Mouse (Mus musculus) brain, adult 2 months (tissue): ENCODE results near the gene Soat1.
"Not testable (repeated sequence)": the region's sequence is repeated elsewhere in the genome, so short reads cannot be mapped to it uniquely, and the experiment has no call there.

Experiments
- DNase-seq: peaks from one replicate; pipeline ENCODE4 v3.0.0; 2011; ENCODE audit warnings: low read depth, low spot score

Gene Soat1

GRCm38 (mm10) chr1:156425746-156426145 lies 48.4 kb downstream of the Soat1 start:
- no peak for DNase-seq

DNA sequence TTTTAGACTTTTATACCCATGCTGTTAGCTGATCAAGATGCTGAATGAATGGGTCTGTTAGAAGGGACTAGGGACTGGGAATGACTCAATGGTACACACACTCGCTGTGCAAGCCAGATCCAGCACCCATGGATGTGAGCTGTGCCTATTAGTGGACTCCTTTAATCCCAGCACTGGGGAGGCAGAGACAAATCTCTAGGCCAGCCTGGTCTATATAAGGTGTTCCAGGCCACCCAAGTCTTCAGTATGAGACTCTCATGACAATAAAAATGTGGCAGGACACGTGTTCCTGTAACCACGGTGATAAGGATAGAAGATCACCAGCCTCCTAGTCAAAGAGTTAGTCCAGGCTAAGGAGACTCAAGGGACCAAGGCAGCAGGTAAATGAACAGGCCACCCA lies 50.1 kb downstream of the Soat1 start:
- DNase-seq = no peak

DNA sequence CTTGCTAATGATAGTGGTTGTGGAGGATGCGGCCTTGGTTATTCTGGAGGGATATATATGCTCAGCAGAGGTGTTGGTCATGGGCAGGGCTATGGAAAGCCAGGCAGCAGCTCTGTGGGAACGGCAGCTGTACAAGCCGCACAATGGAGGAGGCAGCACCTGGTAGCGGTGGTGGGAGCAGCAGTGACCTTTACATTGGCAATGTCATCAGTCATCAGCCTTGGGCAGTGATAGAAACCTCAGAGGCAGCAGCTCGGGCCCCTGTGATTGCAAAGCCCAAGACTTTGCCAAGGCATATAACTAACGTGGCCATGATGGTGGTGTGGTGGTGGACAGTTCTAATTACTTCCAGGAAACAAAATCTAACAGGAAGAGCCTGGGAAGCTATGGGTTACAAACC lies 50.6 kb downstream of the Soat1 start:
- no peak for DNase-seq

DNA sequence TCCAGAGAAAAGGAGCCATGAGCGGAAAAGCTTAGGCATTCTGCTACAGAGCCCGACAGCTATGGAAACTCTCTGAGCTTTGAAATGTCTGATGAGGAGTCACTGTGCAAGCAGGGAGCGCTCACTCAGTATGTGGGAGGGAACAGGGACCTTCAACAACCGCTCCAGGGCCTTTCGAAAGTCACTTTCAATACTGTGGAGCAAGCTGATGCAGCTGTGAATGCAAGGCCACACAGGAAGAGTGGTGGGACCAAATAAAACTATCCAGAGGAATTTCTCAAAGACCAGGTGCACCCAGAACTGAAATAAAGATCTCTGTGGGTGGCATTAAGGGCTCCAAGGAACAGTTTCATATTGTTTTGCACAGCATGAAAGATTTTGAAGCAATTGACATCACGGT lies 51.3 kb downstream of the Soat1 start:
- DNase-seq = no peak

GRCm38 (mm10) chr1:156420671-156421297 lies 53.3 kb downstream of the Soat1 start, which contains the start of gene Axdnd1:
Gene Axdnd1, minus strand, starts transcription at chr1:156421159.
- peak; percentile 90 for DNase-seq

GRCm38 (mm10) chr1:156418170-156418569 lies 56.0 kb downstream of the Soat1 start:
- peak; percentile 56 for DNase-seq

- DNase-seq = no peak
Measured at GRCm38 (mm10) chr1:156408521-156408920, 65.6 kb downstream of the Soat1 start.

DNA sequence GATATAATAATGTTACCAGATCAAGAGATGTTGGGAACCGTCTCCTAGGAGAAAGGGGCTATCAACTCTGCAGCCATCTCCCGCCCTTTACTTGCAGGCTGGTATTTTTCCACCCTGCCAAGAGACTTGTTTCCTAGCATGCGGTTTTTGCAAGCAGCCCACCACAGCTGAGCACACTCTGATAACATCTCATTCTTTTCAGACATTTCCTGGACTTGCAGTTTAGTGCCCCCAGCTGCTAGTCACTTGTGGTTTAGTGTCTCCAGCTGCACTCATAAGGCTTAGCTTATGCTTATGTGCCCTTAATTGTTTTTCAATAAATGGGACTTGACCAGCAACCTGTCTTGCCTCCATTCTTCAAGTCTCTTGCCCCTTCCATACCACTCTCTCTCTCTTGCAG lies 66.1 kb downstream of the Soat1 start:
- no peak for DNase-seq

DNA sequence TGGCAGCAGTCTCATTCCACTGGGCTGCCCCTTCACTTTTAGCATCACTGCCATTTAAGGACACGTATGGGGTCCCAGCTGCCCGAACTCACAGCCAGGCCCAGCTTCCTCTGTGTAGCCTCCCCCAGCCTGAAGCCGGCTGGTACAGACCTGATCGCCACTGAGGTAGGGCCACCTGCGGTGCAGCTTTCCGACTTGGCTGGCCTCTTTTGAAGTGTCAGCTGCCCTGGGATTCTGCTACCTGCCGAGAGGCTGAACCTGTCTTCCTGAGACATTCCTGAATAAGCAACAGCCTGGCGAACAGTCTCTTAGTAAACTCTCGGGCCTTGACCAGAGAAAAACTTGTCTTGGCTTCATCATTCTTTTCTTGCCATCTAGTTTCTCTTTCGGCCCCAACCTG lies 70.9 kb downstream of the Soat1 start:
- DNase-seq = no peak

DNA sequence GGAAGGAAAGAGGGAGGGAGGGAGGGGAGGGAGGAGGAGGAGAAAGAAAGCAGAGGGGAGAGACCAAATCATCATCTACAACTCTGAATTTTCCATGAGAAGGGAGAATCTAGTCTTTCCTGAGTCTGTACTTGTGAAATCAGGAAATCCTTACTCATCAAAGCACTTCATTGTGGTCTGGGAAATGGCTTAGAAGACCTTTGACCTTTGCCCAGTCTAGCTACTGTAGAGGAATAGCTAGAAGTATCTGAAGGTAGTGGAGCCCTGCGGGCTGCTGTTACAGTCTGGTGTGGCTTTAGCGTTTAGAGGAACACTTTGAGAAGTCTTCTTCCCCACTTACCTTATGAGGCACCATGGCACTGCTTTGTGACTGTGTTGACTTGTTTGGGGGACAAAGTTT lies 71.6 kb downstream of the Soat1 start:
- DNase-seq = no peak

DNA sequence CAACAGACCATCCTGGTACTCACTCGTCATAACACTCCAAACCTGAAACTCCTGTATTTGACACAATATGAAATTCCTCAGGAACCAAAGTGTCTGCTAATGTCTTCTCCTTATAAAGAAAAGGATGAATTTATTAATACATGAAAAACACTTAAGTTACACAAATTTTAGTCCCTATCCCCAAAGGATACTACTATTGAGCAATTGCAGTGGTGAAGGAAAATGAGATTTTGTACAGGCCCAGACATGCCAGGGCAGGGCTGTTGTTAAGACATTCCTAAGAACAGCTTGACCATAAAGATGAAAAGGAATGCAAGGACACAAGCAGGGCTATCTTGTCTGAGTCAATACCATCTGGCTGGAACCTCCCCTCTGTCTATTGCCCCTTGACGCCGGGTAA lies 74.0 kb downstream of the Soat1 start:
- not testable (repeated sequence) for DNase-seq

DNA sequence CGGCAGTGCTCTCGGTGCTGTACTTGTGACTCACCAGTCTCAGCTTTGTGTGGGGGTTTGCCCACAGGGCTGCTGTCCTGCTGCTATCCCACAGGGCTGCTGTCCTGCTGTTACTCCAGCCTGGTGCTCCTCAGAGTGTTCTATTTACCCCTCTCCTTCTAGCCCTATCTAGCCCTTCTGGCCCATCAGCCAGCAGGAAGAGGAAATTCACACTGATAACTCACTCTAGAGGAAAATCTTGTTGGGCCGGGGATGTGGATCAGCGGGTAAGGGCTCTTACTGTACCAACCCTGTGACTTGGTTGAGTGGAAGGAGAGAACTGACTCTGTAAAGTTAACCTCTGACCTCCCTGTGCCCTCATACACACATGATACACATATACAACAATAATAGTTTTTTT lies 81.0 kb downstream of the Soat1 start:
- DNase-seq = peak; percentile 6

DNA sequence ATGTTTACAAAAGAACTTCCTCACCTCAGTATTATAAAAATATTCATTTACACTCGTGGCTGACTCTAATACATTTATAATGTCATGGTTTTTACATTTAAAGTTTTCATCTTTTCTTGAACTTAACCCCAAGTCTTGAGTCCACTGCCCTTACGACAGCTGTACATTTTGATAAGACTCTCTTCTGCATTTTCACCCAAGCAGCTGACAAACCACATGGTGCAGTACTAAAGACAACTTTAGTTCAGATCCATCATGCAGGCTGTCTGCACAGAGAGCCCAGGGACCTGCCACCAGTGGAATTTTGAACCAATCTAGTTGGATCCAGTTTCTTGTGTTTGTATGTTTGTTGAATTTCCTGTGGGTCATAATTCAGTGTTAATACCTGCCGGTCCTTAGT lies 87.3 kb downstream of the Soat1 start:
- no peak for DNase-seq

DNA sequence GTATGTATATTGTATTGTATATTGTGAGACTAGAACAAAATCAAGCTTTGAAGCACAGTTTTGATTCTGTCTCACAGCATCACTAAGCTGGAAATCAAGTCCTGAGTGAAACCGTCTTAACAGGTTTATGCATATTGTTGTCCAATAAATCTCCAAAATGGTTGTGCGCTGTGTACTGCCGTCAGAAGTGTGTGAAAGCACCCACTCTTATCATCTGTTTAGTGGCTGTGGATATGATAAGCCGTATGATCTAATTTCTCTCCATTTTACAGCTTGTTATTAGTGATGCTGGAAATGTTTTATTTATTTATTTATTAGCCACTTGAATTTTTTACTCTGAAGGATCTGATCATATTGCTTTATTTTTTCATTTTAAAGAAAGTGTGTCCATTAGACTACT lies 87.9 kb downstream of the Soat1 start:
- DNase-seq = no peak

- no peak for DNase-seq
Measured at GRCm38 (mm10) chr1:156381217-156381616, 92.9 kb downstream of the Soat1 start.
